Mouse (Mus musculus) testis, postnatal 10 days (tissue): ENCODE results near the gene Dirc2.
A peak's percentile ranks its signal among the peaks of the same experiment; 100 is the strongest.

ENCODE experiments used
- DNase-seq: peaks from one replicate; pipeline ENCODE4 v3.0.0; 2021; ENCODE audit warnings: low spot score

Dirc2 gene

DNA sequence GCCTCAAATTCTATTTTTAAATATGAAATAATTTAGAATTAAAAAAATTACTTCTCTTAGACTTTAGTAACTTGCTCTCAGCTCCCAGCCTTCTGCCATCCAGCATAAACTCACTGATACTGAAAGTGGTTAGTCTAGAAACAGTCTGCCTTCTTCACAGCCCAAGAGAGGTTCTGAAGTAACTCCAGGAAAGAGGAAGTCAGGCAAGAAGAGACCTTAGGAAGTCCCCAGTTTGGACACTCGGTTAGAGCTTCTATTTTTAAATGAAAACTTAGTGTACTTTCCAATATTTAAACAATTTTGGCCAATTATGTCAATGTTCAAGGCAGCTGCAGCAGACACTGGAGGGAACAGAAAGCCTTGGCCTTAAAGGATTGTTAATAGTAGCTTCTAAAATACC, 29.6 kb downstream of the Dirc2 start:
- no peak for DNase-seq

DNA sequence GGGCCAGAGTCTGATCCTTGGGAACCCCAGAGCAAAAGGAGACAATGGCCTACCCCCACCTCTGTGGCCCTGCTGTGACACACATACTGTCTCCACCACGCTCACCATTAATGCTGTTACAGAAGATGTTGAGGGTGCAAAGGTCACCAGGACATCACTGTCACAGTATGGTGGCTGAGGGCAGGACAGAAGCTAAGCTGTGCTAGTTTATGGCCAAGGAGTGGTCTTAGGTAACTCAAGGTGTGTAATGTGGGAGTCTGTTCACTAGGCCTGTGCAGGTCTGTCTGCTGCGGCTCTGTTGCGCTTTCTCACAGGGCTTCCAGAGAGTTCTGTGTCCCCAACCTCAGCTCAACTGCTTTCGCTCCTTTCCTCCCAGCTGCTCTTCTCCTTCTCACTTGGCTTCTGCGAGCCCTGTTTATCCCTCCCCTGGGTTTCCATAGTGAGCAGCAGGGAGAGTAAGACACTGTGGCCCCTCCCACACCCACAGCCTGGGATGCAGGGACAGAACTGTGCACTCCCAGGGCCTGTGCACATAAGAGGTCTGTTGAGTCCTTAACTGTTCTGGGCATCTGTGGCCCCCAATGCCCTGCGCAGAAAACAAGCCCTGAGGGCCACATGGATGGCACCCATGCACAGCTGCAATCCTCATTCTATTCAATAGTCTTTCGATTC, 30.9 kb downstream of the Dirc2 start:
- DNase-seq, result peak; percentile 46

DNA sequence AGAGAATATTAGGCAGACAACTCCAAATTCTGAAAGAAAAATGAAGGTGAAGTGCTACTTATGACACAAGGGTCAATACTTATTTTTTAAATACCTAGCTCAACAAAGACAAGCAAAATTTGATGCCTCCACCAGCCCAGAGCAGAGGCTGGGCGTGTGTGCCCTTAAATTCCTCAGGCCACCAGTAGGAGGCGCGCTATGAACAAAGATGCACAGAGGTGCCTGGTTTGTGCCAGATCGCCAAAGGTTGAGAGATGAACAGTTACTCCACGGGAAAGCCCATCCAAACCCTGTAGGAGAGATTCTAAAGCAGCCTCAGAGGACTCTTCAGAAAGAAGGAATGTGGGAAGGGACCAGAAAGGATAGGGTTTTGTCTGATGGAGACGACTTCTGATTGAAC, 35.1 kb downstream of the Dirc2 start:
- DNase-seq, result peak; percentile 82

DNA sequence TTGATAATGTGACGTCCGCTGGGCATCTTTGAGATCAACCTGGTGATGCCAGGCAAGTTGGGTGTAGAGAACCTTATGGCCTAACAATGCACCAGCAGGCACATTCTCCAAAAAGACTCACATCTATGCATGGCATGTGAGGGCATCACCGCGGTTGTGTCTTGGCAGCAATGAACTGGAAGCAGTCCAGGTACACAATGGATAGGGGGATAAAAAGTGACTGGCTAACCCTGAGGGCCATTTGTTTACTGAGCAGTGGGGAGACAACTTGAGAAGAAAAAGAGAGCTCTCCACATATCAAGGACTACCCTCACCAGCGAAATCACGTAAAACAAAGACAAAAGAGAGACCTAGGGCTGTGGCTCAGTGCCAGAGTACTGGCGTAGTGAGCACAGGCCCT, 37.1 kb downstream of the Dirc2 start:
- DNase-seq, result no peak

DNA sequence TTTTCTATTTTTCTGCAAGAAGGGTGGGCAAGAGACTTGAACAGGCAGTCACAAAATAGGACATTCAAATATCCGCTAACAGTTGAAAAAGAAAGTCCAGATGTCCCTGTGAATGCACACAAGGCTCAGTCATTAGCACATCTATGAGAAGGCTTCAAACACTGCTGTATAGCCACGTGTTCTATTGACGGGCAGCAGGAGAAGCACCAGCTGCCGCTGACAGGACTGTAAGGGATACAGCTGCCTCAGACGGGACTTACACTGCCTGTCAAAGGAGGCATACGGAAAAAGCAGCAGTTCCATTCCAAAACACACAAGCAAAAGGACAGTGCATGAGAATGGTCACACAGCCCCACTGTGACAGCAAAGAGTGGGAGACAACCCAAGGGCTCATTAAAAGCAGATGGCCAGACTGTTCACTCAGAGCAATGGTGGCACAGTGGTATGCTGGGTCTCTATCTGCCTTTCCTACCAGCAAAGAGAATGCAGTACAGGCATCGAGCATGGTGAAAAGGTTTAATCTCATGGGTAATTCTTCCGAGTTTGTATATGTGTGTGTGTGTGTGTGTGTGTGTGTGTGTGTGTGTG, 39.9 kb downstream of the Dirc2 start:
- DNase-seq, result no peak

DNA sequence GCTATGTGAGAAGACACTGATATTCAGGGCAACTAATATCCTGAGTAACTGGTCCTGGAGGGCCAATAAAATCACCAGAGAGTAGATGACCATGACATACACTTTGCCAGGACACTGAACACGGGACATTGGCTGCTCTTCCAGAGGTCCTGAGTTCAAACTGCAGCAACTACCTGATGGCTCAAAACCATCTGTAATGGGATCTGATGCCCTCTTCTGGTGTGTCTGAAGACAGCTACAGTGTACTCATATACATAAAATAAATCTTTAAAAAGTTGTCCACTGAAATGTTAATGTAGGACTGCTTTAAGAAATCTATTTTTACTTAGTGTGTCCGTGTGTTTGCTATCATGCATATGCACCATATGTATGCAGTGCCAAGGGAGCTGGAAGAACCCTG, 42.6 kb downstream of the Dirc2 start:
- no peak for DNase-seq

DNA sequence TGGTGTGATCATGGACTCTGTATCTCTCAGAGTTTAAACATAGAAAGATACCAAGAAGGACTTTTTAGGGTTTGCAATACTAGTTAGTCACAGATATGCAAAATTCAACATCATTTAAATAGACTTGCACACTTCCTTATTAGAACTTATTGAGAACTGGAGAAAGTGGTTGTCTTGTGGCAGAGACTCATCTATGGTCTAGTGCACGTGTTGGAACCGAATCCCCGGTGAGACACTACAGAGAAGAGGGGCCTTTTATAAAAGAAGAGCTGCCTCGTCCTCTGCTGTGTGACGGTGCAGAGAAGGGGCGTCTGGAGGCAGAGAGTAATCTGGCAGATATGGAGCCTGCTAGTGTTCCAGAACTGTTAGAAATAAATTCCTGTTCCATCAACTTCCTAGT, 44.6 kb downstream of the Dirc2 start:
- DNase-seq, result no peak

DNA sequence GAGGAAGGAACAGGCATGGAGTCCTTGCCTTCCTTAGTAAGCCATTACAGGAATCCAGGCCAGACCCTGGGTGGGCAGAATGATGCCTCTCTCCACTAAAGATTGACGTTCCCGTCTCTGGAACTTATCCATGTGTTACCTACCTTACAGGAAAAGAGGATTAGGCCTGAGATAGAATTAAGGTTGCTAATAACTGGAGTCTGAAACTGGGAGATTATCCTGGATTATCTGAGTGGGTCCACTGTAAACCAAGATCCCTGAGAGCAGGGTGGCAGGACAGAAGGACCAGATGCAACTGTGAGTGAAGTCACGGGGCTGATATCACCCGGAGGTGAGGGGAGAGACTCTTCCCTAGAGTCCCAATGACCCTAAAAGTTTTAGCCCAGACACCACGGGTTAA, 51.4 kb downstream of the Dirc2 start:
- no peak for DNase-seq

DNA sequence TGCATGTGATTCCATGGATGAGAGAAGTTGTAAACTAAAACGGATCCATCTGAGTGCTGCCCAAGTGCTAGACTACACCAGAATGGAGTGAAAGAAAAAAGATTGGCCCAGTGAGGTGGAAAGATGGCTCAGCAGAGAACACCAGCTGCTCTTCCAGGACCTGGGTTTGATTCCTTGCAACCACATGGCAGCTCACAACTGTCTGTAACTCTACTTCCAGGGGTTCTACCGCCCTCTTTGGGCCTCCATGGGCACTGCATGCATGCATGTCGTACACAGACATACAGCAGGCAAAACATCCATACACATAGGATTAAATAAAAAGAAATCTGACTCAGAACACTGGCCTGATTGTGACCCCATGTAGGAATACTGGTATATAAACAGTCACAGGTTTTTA, 52.9 kb downstream of the Dirc2 start:
- DNase-seq, result no peak

DNA sequence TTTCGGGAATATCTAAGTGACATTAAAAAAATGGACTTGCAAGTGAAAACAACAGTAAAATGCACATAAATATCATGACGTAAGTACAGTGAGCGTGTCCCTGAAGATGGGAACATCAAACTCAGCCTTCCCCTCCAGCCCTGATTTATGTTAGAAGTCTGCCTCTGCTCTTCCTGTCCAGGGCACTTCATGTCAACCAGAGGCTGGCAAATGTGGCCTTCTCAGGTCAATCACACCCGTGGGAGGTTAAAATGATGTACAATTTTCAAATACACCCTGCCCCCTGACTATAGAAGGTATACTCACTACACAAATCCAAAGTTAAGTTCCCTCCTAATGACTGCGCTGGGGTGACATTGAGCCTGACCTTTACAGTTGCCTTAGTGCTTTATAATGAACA, 53.4 kb downstream of the Dirc2 start:
- DNase-seq, result no peak

DNA sequence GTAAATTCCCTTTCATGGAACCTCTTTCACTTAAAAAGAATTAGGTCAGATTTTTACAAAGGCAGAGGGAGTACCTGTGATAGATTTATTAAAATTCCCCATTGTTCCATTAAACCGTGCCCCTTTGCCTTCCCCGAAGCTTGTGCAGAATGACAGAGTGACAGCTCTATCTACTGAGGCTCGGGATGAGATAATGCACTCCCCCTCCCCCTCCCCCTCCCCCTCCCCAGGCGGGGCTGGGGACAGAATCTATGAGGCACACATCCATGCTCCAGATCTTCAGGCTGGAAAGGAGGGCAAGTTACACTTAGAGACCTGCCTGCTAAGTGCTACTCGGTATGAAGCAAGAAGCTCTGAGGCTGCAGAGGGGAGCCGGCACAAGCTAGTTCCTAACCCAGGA, 53.8 kb downstream of the Dirc2 start:
- no peak for DNase-seq

DNA sequence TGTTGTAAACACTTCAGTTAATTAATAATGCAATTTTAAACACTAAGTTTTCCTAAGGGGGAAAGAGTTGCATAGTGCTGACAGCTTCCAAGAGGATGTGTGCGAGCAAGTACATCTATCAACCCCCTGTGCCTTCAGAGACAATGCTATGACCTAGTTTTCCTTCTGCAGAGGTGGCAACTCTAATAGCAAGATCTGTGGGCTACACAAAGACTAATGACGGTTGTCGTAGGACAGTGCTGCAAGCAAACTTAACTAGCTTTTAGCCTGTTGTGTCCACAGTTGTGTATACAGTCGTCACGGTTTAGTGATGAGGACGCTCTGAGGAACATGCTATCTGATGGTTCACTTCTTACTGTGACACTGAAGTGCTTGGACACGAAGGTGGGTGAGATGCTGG, 54.5 kb downstream of the Dirc2 start:
- DNase-seq, result no peak

DNA sequence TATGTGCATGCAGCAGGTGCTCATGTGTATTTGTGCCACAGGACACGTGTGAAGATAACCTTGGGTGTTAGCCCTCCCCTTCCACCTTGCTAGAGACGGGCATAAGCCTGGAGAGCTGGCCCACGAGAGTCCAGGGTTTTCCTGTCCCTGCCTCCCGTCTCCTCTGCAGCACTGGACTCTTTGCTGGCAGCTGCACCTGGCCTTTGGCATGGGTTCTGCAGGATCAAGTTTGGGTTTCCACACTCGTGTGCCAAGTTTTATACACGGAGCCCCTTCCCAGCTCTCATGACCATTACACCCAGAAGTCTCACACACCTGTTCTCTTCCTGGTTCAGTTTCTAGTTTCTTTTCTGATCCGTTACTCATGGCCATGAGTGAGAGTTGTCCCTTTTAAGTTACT, 55.5 kb downstream of the Dirc2 start:
- no peak for DNase-seq

DNA sequence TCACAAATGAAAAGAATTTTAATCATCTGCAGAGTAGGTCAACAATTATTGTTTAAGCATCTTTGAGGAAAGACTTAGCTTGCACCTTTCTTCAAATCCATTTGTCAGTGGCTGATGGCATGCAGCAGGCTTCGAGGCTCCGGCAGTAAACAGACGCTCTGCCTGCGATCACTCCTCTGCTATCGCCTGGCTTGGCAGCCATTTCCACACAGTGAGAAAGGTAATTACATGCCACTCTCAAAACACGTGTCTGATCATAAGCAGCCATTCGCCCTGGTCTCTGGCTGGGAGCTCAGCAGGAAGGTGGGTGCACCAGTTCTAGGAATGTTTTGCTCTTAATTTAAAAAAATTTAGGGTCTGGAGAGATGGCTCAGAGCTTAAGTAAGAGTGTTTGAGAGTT, 58.2 kb downstream of the Dirc2 start:
- no peak for DNase-seq

DNA sequence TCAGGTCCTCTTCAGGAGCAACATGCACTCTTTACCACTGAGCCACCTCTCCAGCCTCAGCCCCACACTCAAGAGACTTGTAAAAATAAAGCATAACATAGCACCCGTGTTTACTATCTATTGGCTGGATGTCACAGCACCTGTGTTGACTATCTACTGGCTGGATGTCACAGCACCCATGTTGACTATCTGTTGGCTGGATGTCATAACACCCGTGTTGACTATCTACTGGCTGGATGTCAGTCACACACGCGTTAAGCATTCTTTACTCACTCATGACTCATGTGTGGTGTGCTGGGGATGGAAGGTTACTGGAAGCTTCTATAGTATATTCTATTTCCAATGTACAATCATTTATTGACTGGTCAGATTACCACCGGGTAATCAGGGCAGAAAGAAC, 62.2 kb downstream of the Dirc2 start:
- DNase-seq, result no peak

DNA sequence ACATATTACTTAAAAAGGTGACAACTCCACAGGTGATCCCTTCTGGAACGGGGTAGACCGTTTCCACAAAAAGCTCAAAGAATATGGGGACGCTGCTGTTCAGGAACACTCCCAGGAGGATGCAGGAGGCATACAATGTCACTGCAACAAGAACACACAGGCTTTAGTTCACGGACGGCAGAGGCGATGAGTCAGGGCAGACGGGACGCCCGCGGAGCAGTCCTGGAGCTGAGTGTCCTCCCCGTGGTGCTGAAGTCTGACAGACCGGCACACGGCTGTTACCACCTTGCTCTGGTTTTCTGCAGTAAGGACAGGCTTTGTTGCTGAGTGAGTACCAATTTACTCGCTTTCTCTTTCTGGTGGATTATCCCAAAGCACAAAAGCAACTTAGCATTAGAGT, 64.4 kb downstream of the Dirc2 start:
- no peak for DNase-seq

DNA sequence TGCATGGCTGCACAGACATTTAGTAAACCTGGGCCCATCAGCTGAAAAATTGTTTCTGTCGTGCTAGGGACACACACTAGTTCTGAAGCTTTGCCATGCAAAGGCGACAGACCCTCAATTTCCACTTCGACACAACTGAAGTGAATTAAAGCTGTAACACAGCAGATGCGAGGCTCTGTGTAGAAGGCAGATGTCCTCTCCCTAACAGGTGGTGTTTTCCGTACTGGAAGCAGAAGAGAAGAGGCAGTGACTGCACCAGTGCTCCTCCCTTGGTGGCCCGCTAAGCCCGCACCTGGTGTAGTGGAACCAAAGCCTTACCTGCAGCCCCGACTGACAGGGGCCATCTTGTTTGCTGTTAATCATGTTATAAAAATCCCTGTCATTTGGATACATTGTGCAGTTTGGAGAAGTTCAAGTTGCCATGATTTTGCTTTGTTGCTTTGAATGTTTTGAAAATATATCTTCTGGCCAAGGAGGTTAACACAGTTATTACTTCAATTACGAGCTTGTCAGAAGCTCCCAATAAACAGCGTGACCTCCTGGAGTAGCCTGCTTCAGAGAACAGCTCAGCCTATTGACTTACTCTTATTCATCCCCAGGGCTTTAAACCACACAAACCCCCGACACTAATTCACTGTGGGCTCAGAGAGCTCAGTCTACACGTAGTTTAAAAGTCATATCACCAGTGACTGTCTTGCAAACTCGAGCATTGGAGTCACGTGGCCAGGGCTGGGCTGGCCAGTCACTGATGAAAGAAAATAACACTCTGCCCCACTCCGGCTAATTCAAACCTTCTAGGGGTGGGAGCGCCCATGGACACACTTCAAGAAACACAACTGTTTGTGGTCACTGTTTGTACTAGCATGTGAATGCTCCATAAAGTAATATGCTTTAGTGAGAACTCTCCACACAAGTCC, 65.1 kb downstream of the Dirc2 start:
- DNase-seq, result no peak

DNA sequence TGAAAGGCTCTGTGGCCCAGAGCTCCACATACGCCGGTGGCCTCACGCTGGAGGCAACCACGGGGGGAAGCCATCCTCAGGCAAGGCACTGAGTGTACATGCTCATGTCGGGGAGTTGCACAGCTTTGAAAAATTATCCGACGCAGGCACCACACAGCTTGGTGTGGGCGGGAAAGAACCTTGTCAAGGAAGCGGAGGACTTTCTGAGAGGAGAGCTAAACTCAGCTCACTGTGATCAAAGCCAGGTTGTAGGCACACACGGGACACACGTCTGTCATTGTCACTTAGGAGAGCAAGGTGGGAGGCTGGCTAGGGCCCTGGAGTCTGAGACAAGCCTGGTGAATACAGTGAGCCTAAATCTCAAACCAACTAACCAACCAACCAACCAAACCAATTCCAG, 67.3 kb downstream of the Dirc2 start:
- no peak for DNase-seq

DNA sequence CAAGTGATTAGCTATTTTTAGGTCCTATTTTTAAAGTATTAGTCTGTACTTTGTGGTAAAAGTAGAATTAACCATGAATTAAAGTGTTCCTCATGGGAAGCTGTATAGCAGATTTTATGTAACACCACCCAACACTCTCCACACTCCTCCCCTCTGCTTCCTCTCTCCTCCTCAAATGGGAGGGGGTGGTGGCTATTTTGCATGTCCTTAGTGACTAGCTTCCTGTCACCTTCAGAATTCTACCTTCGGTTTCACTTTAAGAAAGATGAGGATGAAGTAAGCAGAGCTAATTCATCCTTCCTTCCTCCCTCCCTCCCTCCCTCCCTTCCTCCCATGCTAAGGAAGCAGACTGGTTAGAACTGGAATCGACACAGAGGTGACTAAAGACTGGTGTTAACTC, 73.1 kb downstream of the Dirc2 start:
- no peak for DNase-seq

DNA sequence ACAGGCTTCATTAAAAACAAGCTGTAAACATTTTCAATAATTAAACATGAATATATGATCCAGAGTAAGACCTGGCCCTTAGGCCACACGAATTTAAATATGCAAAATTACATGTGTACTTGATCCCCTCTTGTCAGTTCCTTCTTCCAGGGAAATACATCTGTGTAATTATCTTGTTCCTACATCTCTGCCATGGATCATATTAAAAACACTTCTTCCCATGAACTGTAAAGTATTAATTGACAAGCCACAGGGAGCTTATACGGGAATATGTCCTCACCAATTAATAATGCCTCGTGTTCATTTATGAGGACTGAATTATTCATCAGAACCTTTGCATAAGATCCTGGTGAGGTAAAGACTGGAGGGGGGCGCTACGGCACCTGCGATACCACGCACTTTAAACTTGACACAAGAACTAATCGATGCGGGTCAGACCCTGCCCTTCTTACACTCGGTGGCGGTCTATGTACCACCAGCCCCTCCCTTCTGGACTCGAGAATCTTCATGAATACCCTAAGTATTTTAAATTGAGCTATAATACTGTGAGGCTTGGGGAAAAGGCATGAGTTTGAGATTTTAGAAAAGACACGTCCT, 74.8 kb downstream of the Dirc2 start:
- DNase-seq, result no peak

DNA sequence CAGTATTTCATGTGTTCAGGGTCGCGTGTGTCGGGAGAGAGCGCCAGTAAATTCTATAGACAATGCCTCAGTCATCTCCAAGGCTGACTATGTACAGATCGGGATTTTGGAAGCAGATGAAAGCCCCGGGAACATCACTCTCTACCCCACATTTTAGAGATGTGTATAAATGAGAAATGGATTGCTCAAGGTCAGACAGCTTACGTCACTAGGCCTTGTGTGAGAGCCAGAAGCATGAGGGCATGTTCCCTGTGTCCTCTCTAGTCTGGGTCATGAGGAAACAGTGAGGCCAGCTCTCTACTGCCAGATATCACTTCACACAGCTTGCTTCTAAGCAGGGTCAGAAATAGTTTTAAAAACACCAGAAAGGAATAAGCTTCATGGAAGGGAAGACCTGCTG, 77.5 kb downstream of the Dirc2 start:
- DNase-seq, result no peak

DNA sequence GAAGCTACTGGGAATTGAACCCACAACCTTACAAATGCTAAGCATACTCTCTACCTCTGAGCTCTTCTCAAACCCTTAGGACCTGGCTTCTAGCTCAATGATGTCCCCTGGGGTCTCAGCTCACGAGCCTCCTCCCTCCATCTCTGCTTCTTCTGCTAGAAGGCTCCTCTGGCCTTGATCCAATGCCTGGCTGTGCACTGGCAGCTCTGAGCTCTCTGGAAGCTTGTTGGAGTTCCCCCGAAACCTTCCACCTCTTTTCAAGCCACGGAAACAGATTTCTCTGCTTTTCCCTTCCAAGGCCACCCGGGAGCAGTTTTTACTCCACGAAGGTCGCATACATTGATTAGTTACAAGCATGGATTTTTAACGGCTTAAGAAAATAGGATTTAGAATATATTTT, 82.7 kb downstream of the Dirc2 start:
- DNase-seq, result no peak

DNA sequence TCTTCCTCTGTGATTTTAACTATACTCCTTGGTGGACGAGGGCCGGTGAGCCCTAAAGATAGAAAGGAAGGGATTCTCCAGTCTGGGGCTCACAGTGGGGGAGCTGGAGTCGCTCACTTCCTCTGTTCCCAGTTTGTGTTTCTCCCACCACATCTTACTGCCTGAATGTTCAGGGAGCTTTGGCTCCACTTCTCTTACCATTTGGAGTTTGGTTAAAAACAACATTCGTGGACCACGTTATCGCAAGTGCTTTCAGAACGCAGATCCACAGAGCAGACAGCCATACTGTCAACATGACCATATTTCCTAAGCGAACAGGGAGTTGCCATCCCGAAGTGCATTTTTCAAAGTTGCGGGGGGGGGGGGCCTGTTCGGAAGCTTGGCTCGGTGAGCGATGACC, 84.1 kb downstream of the Dirc2 start:
- DNase-seq, result no peak
